Mouse (Mus musculus) heart, embryonic 11.5 days (tissue): ENCODE measurements around the gene Nkx3-2. TPM values are rescaled to one million over a fixed set of nuclear protein-coding genes. Genes with fewer than 3 reads are reported as not detected.

Experiments
- ATAC-seq: fragments of 200-750 bp; cut with Nextera tagmentation; replicated peaks from 2 replicates; pipeline ENCODE4 v1.8.0; 2017; ENCODE audit warnings: moderate library complexity; ENCODE audit not compliant: insufficient number of reproducible peaks, low FRiP score, low TSS enrichment
- H3K27ac ChIP-seq: fragments of 300-500 bp; sonication (generic); 2 replicates; pipeline ENCODE4 v1.5.1; 2014; ENCODE audit warnings: mild to moderate bottlenecking, low read depth, low read length
- H3K27me3 ChIP-seq: fragments of 300-500 bp; sonication (generic); 2 replicates; pipeline ENCODE4 v1.6.1; 2014; ENCODE audit warnings: mild to moderate bottlenecking, low read length, mixed read lengths; ENCODE audit not compliant: control insufficient read depth, insufficient read depth
- H3K36me3 ChIP-seq: fragments of 300-500 bp; sonication (generic); 2 replicates; pipeline ENCODE4 v1.6.1; 2014; ENCODE audit warnings: mild to moderate bottlenecking, low read length, moderate library complexity, mixed read lengths; ENCODE audit not compliant: control insufficient read depth, insufficient read depth
- H3K4me1 ChIP-seq: fragments of 300-500 bp; sonication (generic); 2 replicates; pipeline ENCODE4 v1.6.1; 2014; ENCODE audit warnings: low read length; ENCODE audit not compliant: control insufficient read depth, insufficient read depth
- H3K4me2 ChIP-seq: fragments of 300-500 bp; sonication (generic); 2 replicates; pipeline ENCODE4 v1.6.1; 2014; ENCODE audit warnings: mild to moderate bottlenecking, moderate library complexity
- H3K4me3 ChIP-seq: fragments of 300-500 bp; sonication (generic); 2 replicates; pipeline ENCODE4 v1.5.1; 2014; ENCODE audit warnings: low read depth, low read length
- H3K9ac ChIP-seq: fragments of 300-500 bp; sonication (generic); 2 replicates; pipeline ENCODE4 v1.6.1; 2014; ENCODE audit warnings: mild to moderate bottlenecking, low read depth, low read length, moderate library complexity
- H3K9me3 ChIP-seq: fragments of 300-500 bp; sonication (generic); replicated peaks from 2 replicates; pipeline ENCODE4 v1.6.1; 2016; ENCODE audit warnings: low read length; ENCODE audit not compliant: control insufficient read depth
- WGBS: fragments of 180-500 bp; shearing (Covaris S2); extraction: QIAGEN DNeasy Blood & Tissue Kit; methylation state at CpG from one replicate; pipeline ENCODE4 v1.1.7; 2014; ENCODE audit not compliant: insufficient replicate concordance; 5-methylcytosine and 5-hydroxymethylcytosine counted together
- polyA plus RNA-seq: library from polyadenylated mRNA; unstranded; fragments of >200 nt; fragmentation: Nextera tagmentation; extraction: Ambion mirVana; gene quantifications from 2 replicates; pipeline ENCODE4 v1.2.1, GENCODE M21; 2014

Nkx3-2 gene
- 0.13 TPM in 1 of 2 replicates, not detected in the other for polyA plus RNA-seq

- Histone ChIP-seq H3K9ac (no peak within 1 kb of the TSS), H3K4me2 (peak within 1 kb of the TSS; percentile 74), H3K9me3 (no peaks in the 10 kb centered on the region), H3K4me3 (peak within 1 kb of the TSS; percentile 41), H3K4me1 (peaks cover 6% of the 10 kb centered on the region), H3K36me3 (no peaks in the 10 kb centered on the region), H3K27me3 (peaks cover 81% of the 10 kb centered on the region), H3K27ac (no peak within 1 kb of the TSS)
- ATAC-seq = peak; percentile 44; the same call in 1 of the 2 replicates
- under 1% methylated on average over 72 of the region's 79 CpGs for WGBS
Observed at GRCm38 (mm10) chr5:41763731-41764721, at the start of gene Nkx3-2. Gene Nkx3-2 (minus strand): TSS chr5:41764501.

DNA sequence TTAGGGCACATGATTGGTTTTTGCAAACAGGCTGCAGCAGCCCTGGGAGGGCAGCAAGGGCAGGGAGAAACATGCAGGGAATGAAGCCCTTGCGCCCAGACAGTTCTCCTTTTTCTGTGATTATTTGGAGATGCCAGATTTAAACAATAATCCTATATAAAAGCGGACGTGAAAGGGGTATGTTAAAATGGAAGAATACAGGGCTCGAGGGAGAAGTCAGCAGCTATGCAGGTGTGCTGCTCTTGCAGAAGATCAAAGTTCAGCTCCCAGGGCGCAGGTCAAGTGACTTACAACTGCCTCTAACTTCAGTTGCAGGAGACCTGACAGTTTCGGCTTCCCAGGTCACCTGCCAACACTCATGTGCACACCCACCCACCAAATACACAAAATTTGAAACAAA is 48.2 kb upstream of the Nkx3-2 start:
- peaks cover 18% of the 10 kb centered on the region for H3K36me3 ChIP-seq
- no peaks in the 10 kb centered on the region for H3K27me3 ChIP-seq
- WGBS = 84% methylated on average over 6 of the region's 6 CpGs
- H3K4me1 ChIP-seq = no peaks in the 10 kb centered on the region
- no peak overlapping the region for H3K27ac ChIP-seq
- H3K9me3 ChIP-seq = no peaks in the 10 kb centered on the region
- H3K4me2 ChIP-seq = no peak overlapping the region
- no peak overlapping the region for H3K9ac ChIP-seq
- no peak for ATAC-seq
- H3K4me3 ChIP-seq = no peak overlapping the region

DNA sequence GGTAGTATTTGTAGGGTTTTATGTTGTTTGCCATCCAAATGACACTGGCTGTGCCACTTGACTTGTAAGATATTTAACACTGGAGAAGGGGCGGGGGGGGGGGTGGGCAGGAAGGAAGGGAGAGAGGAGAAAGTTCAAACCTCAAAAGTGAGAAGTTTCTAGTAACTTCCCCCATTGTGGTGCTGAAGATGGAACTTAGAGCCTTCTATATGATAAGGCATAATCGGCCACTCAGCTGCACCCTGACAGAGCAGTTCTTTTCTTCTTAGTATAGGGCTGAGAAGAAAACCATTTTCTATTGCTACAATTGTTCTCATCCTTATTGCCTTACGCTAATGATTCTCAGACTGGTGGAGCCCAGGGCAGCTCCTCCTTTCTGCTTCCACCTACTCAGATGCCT is 47.0 kb upstream of the Nkx3-2 start:
- Histone ChIP-seq H3K4me2 (no peak overlapping the region), H3K9ac (no peak overlapping the region), H3K4me1 (no peaks in the 10 kb centered on the region), H3K27me3 (no peaks in the 10 kb centered on the region), H3K4me3 (no peak overlapping the region), H3K9me3 (no peaks in the 10 kb centered on the region), H3K36me3 (peaks cover 11% of the 10 kb centered on the region), H3K27ac (no peak overlapping the region)
- WGBS = 81% methylated on average over 3 of the region's 3 CpGs
- ATAC-seq = no peak

GRCm38 (mm10) chr5:41807383-41807782 is 43.1 kb upstream of the Nkx3-2 start:
- no peak for ATAC-seq
- Histone ChIP-seq H3K36me3 (peaks cover 7% of the 10 kb centered on the region), H3K27me3 (no peaks in the 10 kb centered on the region), H3K9me3 (no peaks in the 10 kb centered on the region), H3K4me3 (no peak overlapping the region), H3K4me1 (no peaks in the 10 kb centered on the region), H3K27ac (no peak overlapping the region), H3K9ac (no peak overlapping the region), H3K4me2 (no peak overlapping the region)
- 45% methylated on average over 2 of the region's 2 CpGs for WGBS

- no peak overlapping the region for H3K4me2 ChIP-seq
- H3K4me3 ChIP-seq = no peak overlapping the region
- H3K36me3 ChIP-seq = peaks cover 6% of the 10 kb centered on the region
- H3K9ac ChIP-seq = no peak overlapping the region
- H3K4me1 ChIP-seq = no peaks in the 10 kb centered on the region
- no peaks in the 10 kb centered on the region for H3K9me3 ChIP-seq
- WGBS = 68% methylated on average over 5 of the region's 5 CpGs
- no peak for ATAC-seq
- H3K27ac ChIP-seq = no peak overlapping the region
- no peaks in the 10 kb centered on the region for H3K27me3 ChIP-seq
Observed at GRCm38 (mm10) chr5:41806176-41806575, 41.9 kb upstream of the Nkx3-2 start.

- Histone ChIP-seq H3K36me3 (peaks cover 3% of the 10 kb centered on the region), H3K4me1 (no peaks in the 10 kb centered on the region)
- WGBS = 89% methylated on average over 2 of the region's 2 CpGs
Observed at GRCm38 (mm10) chr5:41805085-41805484, 40.8 kb upstream of the Nkx3-2 start.

DNA sequence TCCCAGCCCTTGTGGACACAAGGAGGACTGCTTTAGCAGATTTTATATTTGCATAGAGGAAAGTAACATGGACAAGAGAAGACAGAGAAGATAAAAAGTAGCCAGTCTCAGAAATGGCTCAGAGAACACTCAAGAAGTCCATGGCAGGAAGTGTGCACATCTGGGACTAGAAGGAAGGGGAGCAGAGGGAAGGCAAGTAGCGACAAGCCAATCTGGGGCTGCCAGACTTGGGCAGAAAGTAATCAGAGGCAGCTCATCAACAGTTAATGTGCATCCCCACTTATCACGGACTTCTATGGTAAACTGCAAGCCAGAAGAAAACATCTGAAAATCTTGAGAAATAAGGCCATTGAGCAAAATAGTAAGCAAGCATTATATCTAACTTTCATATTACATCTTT is 40.3 kb upstream of the Nkx3-2 start:
- peaks cover 3% of the 10 kb centered on the region for H3K36me3 ChIP-seq
- H3K4me3 ChIP-seq = no peak overlapping the region
- WGBS = 66% methylated on average over 2 of the region's 2 CpGs
- no peak overlapping the region for H3K4me2 ChIP-seq
- no peaks in the 10 kb centered on the region for H3K9me3 ChIP-seq
- H3K27me3 ChIP-seq = no peaks in the 10 kb centered on the region
- no peak overlapping the region for H3K27ac ChIP-seq
- no peak for ATAC-seq
- H3K9ac ChIP-seq = no peak overlapping the region
- H3K4me1 ChIP-seq = no peaks in the 10 kb centered on the region

More at GRCm38 (mm10) chr5:41805085-41805484, 40.8 kb upstream of the Nkx3-2 start:
- no peak overlapping the region for H3K27ac ChIP-seq
- no peak overlapping the region for H3K4me2 ChIP-seq
- no peak for ATAC-seq
- no peak overlapping the region for H3K9ac ChIP-seq
- no peaks in the 10 kb centered on the region for H3K9me3 ChIP-seq
- no peak overlapping the region for H3K4me3 ChIP-seq
- no peaks in the 10 kb centered on the region for H3K27me3 ChIP-seq

GRCm38 (mm10) chr5:41801622-41802021 is 37.3 kb upstream of the Nkx3-2 start:
- Histone ChIP-seq H3K4me2 (no peak overlapping the region), H3K36me3 (no peaks in the 10 kb centered on the region; the same call in 1 of the 2 replicates), H3K9me3 (no peaks in the 10 kb centered on the region), H3K9ac (no peak overlapping the region), H3K4me1 (no peaks in the 10 kb centered on the region), H3K27me3 (no peaks in the 10 kb centered on the region), H3K27ac (no peak overlapping the region), H3K4me3 (no peak overlapping the region)
- ATAC-seq = no peak
- 91% methylated on average over 2 of the region's 2 CpGs for WGBS
